Mouse (Mus musculus): ENCODE data around the gene Aebp1.

DNA sequence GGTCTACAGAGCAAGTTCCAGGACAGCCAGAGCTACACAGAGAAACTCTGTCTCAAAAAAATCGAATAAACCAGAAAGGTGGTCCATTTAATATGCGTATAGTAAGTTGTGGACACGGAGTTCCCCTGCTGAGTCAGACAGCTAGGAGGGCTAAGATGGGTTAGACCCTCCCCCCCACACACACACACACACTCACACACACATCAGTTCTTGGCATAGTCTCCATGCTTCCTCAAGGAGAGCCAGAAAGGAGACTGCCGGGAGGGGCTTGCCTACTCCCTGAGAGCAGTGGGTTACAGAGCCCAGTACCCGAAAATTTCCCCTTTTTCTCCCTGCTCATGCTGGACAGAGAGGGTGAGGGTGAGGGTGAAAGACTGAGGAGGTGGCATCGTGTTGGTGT, 1.1 kb upstream of the Aebp1 start:
- TF ChIP-seq CTCF (conservative IDR thresholded peaks at IDR 0.05; ENCODE audit: low read length) (no peak), POU5F1 (IDR thresholded peaks at IDR 0.05; ENCODE audit: borderline replicate concordance, low read length) (no peak)

All from E14TG2a.4 (cell line).